Mouse (Mus musculus) lung, postnatal 0 days (tissue): ENCODE data around the gene Wipf1. TPM values are rescaled to one million over a fixed set of nuclear protein-coding genes. Genes with fewer than 3 reads are reported as not detected.
"Not testable (repeated sequence)": the region's sequence is repeated elsewhere in the genome, so short reads cannot be mapped to it uniquely, and the experiment has no call there.

Experiments used
- ATAC-seq: fragments of 200-750 bp; cut with Nextera tagmentation; 2 replicates; pipeline ENCODE4 v1.8.0; 2017; ENCODE audit warnings: moderate library complexity
- DNase-seq: peaks from one replicate; pipeline ENCODE4 v3.0.0-alpha.2; 2016; ENCODE audit warnings: low spot score
- H3K27ac ChIP-seq: fragments of 300-500 bp; sonication (generic); 2 replicates; pipeline ENCODE4 v1.5.1; 2014; ENCODE audit warnings: antibody characterized with exemption, mild to moderate bottlenecking, low read length, mixed read lengths
- H3K27me3 ChIP-seq: fragments of 300-500 bp; sonication (generic); replicated peaks from 2 replicates; pipeline ENCODE4 v1.6.1; 2014; ENCODE audit warnings: low read length, mixed read lengths; ENCODE audit not compliant: insufficient read depth
- H3K36me3 ChIP-seq: fragments of 300-500 bp; sonication (generic); 2 replicates; pipeline ENCODE4 v1.6.1; 2014; ENCODE audit warnings: low read length, mixed read lengths; ENCODE audit not compliant: insufficient read depth
- H3K4me1 ChIP-seq: fragments of 300-500 bp; sonication (generic); 2 replicates; pipeline ENCODE4 v1.6.1; 2014; ENCODE audit warnings: antibody characterized with exemption, low read depth, low read length, mixed read lengths; ENCODE audit not compliant: insufficient read depth
- H3K4me2 ChIP-seq: fragments of 300-500 bp; sonication (generic); replicated peaks from 2 replicates; pipeline ENCODE4 v1.6.1; 2014; ENCODE audit warnings: low read depth, mild to moderate bottlenecking, low read length, moderate library complexity, mixed read lengths
- H3K4me3 ChIP-seq: fragments of 300-500 bp; sonication (generic); 2 replicates; pipeline ENCODE4 v1.5.1; 2014; ENCODE audit warnings: low read depth, low read length
- H3K9ac ChIP-seq: fragments of 300-500 bp; sonication (generic); replicated peaks from 2 replicates; pipeline ENCODE4 v1.6.1; 2014; ENCODE audit warnings: low read depth, mild to moderate bottlenecking
- H3K9me3 ChIP-seq: fragments of 300-500 bp; sonication (generic); 2 replicates; pipeline ENCODE4 v1.6.1; 2016; ENCODE audit warnings: low read length, mixed read lengths
- CTCF ChIP-seq: IDR thresholded peaks from 2 replicates; pipeline ENCODE4 v1.5.1; 2016; ENCODE audit warnings: antibody characterized with exemption, mild to moderate bottlenecking
- EP300 ChIP-seq: IDR thresholded peaks from 2 replicates; pipeline ENCODE4 v1.6.1; 2016; ENCODE audit warnings: antibody characterized with exemption, mild to moderate bottlenecking, control low read depth
- WGBS: fragments of 180-500 bp; shearing (Covaris S2); extraction: QIAGEN DNeasy Blood & Tissue Kit; methylation state at CpG from one replicate; pipeline ENCODE4 v1.1.7; 2014; 5-methylcytosine and 5-hydroxymethylcytosine counted together
- polyA plus RNA-seq: library from polyadenylated mRNA; unstranded; fragments of >200 nt; fragmentation: Nextera tagmentation; extraction: Ambion mirVana; gene quantifications from 2 replicates; pipeline ENCODE4 v1.2.1, GENCODE M21; 2015

Wipf1 gene
- polyA plus RNA-seq, 1 experiment from 2014 or later = 9.5 TPM

DNA sequence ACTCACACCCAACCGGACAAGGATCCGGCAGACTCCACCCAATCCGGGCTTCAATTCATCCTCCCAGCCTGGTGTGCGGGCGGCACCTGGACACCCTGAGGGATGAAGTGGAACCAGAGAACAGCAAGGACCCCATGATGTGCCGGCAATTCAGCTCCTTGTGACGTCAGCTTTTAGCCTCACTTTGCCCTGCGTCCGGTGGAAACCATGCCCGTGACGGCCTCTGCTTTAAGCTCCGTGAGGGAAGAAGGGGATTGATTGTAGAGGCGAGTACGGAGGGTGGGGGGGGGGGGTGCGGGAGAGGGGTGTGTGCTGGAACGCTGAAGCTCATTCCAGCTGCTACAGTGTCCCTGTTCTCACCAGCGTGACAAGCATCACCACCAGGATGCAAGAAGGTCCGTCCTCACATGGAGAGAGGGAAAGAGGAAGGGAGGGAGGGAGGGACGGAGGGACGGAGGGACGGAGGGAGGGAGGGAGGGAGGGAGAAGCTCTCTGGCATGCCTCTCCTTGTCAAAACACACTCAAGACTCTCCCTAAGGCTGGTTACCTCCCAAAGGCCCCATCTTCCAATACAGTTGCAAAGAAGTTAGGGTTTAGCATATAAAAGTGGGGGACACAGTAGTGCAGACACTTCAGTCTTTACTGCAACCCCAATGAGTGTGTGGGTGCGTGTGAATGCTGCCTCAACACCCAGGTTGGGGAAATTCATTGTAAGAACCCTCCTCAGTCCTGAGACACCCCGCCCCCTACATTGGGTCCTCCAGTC lies 31.5 kb upstream of the Wipf1 start:
- no peak for TF ChIP-seq EP300
- TF ChIP-seq CTCF = no peak
- H3K27ac ChIP-seq = peak overlapping the region; percentile 22; the same call in 1 of the 2 replicates
- no peaks in the 10 kb centered on the region for H3K9me3 ChIP-seq
- no peaks in the 10 kb centered on the region for H3K27me3 ChIP-seq
- H3K36me3 ChIP-seq = no peaks in the 10 kb centered on the region
- 4% methylated on average over 18 of the region's 23 CpGs for WGBS
- H3K9ac ChIP-seq = no peak overlapping the region
- DNase-seq (peak; percentile 38), ATAC-seq (peak; percentile 64)
- peak overlapping the region; percentile 56 for H3K4me2 ChIP-seq
- peak overlapping the region; percentile 31 for H3K4me3 ChIP-seq
- H3K4me1 ChIP-seq = no peaks in the 10 kb centered on the region

DNA sequence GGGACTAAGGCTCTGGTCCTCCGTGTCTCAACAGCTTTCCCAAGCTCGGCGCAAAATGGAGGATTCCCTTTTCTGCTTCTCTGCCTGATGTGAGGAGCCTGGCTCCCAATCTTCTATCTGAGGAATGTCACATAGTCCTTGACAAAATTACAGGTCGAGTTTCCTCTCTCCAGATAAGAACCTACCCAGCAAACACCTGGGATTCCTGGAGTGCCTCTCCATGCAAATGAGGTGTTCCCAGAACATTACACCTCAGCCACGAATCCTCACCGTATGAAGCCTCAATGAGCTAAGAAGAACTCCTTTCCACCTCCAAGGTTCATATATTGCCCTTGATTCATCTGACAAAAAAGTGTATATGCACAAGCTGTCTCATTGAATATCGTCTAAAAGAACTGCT lies 30.9 kb upstream of the Wipf1 start:
- DNase-seq (peak; percentile 71), ATAC-seq (peak; percentile 71)
- Histone ChIP-seq H3K36me3 (no peaks in the 10 kb centered on the region), H3K27ac (peak overlapping the region; percentile 22; the same call in 1 of the 2 replicates), H3K4me3 (peak overlapping the region; percentile 31), H3K4me1 (no peaks in the 10 kb centered on the region), H3K27me3 (no peaks in the 10 kb centered on the region), H3K9me3 (no peaks in the 10 kb centered on the region), H3K4me2 (peak overlapping the region; percentile 56), H3K9ac (no peak overlapping the region)
- no peak for TF ChIP-seq CTCF
- peak; percentile 56; the same call in 1 of the 2 replicates for TF ChIP-seq EP300
- 30% methylated on average over 7 of the region's 7 CpGs for WGBS

DNA sequence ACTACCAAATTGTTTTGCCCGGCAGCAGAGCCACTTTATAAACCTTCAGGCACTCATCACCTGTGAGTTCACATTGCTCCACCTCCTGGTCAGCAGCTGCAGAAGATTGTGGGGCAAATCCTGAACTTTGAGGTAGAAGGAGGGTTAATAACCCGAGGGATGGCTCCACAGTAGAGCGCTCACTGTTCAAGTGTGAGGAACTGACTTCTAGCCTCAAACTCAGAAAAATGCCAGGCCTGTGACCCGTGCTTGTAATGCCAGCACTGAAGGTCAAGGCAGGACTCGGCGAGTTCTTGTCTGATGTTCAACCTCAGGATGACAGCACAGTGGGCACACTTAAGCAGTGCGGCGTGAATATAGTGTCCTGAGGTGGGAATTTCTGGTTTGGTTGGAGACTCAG lies 28.4 kb upstream of the Wipf1 start:
- H3K4me2 ChIP-seq = no peak overlapping the region
- 72% methylated on average over 8 of the region's 8 CpGs for WGBS

DNA sequence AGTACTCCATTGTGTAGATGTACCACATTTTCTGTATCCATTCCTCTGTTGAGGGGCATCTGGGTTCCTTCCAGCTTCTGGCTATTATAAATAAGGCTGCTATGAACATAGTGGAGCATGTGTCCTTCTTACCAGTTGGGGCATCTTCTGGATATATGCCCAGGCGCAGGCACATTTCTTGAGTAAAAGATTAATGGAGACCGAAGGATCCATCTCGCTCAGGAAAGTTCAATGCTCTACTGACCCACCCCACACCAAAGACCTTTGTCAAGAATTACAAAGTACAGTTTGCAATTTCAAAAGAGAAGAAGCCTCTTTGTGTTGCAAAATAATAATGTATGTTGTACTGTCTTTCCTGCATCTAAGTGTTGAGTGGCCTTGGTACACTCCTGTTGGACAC lies 27.5 kb upstream of the Wipf1 start:
- ATAC-seq = not testable (repeated sequence)

More for the DNA sequence above, 28.4 kb upstream of the Wipf1 start:
- ATAC-seq = no peak
- no peaks in the 10 kb centered on the region for H3K27me3 ChIP-seq
- no peaks in the 10 kb centered on the region for H3K36me3 ChIP-seq
- no peak overlapping the region for H3K27ac ChIP-seq
- no peak for DNase-seq
- H3K4me1 ChIP-seq = no peaks in the 10 kb centered on the region
- H3K9me3 ChIP-seq = no peaks in the 10 kb centered on the region
- H3K4me3 ChIP-seq = no peak overlapping the region
- TF ChIP-seq CTCF (peak; percentile 10; the same call in 1 of the 2 replicates), EP300 (no peak)
- H3K9ac ChIP-seq = no peak overlapping the region

DNA sequence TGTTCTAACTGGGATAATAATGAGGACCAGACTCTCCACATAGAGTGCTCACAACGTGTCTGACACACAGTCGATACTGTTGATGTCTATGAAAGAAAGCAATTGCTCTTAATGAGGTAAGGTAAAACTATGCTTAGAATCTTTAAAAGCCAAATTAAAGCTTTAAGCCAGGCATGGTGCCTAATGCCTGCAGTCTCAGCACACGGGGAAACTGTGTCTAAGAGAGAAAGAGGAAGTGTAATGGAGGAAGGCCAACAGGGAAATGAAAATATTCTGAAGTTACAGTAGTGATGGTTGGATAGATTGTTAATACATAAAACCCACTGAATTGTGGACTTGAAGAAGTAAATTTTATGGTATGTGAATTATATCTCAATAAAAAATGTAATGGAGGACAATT lies 24.9 kb upstream of the Wipf1 start:
- TF ChIP-seq CTCF (no peak), EP300 (no peak)
- Histone ChIP-seq H3K9ac (no peak overlapping the region), H3K4me3 (no peak overlapping the region), H3K4me2 (no peak overlapping the region), H3K27me3 (no peaks in the 10 kb centered on the region), H3K4me1 (no peaks in the 10 kb centered on the region), H3K36me3 (no peaks in the 10 kb centered on the region), H3K27ac (no peak overlapping the region), H3K9me3 (no peaks in the 10 kb centered on the region)
- no peak for DNase-seq
- ATAC-seq = no peak
- WGBS = 71% methylated on average over 3 of the region's 3 CpGs

More for the DNA sequence above, 27.5 kb upstream of the Wipf1 start:
- H3K4me1 ChIP-seq, H3K4me2 ChIP-seq, H3K27ac ChIP-seq, H3K4me3 ChIP-seq, H3K9me3 ChIP-seq, DNase-seq, H3K27me3 ChIP-seq, H3K36me3 ChIP-seq, H3K9ac ChIP-seq: not testable (repeated sequence)
- WGBS = 96% methylated on average over 3 of the region's 3 CpGs

DNA sequence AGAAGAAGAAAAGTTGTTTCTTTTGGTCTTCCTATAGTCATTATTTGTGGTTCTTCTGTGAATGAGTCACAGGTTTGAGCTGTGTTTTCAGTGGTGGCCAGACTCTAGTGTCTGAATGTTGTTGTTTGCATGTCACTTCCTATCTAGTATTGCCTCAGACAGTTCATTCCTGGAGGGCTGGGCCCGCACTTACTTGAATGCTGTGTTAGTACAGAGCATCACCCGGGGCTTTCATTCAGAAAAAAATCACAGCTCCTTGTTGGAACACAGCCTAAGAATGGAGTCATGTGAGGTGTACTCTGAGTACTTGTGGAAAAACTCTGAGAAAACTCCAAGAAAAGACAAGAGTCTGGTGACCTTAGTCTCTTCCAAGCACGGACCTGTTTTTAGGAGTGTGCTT lies 23.4 kb upstream of the Wipf1 start:
- Histone ChIP-seq H3K9ac (no peak overlapping the region), H3K27me3 (no peaks in the 10 kb centered on the region), H3K36me3 (no peaks in the 10 kb centered on the region), H3K27ac (no peak overlapping the region), H3K4me1 (no peaks in the 10 kb centered on the region), H3K9me3 (no peaks in the 10 kb centered on the region), H3K4me3 (no peak overlapping the region), H3K4me2 (no peak overlapping the region)
- TF ChIP-seq CTCF = no peak
- TF ChIP-seq EP300 = no peak
- ATAC-seq = peak; percentile 55
- 49% methylated on average over 3 of the region's 3 CpGs for WGBS
- no peak for DNase-seq
